Mouse (Mus musculus): ENCODE measurements around the gene Jagn1. TPM values are rescaled to one million over a fixed set of nuclear protein-coding genes. Genes with fewer than 3 reads are reported as not detected.
A peak's percentile ranks its signal among the peaks of the same experiment; 100 is the strongest.

Jagn1 gene
- polyA plus RNA-seq (2015; fragmentation: Nextera tagmentation; extraction: Ambion mirVana), result 104 and 111 TPM in 2 replicates

DNA sequence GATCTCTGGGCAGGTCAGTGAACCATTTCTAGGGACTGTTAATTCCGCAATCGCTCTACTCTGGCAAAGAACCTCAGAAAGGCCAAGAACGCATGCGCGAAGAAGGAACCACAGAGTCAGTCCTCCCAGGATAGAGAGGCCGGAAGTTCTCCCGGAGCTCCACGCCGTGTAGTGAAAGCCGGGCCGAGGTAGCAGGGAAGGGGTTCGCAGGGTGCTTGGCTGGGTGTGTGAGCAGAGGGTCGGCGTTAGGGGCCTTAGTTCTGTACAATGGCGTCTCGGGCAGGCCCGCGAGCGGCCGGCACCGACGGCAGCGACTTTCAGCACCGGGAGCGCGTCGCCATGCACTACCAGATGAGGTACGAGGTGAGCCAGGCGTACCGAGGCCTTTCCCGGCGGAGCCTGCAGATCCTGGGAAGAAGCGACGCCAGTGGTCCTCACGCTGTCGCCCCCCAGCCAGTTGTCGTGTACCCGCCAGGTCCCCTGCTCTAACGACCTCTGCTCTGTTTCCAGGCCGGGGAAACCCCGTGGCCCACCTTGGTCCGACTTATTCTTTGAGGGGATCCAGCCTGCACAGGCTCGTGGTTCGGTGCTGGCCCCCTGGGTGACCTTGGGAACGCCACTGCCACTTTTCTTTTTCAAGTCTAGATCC, at the start of gene Jagn1:
Gene Jagn1 (plus strand): TSS at position 128 of the 649 bp plus-strand sequence.
- peaks cover 22% of the 10 kb centered on the region for H3K36me3 ChIP-seq
- H3K4me1 ChIP-seq, result peaks cover 28% of the 10 kb centered on the region

DNA sequence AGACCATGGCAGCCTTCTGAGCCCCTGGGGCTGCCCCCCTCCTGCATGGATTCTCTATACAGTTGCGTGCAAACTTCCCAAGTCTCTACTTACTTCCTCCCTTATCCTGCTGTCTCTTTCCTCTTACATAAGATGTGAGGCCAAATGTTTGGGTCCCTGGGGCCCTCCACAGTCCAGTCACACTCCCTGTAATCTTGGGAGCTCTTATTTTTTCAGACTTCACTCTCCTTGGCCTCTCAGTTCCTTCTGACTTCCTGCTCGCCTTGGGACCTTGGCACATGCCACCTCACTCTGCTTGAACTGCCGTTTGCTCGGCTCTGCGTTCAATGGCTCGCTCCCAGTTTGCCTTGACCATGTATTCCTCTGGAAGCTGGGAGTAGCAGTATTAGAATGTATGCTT, 48.4 kb upstream of the Jagn1 start:
- H3K9ac ChIP-seq, result no peak overlapping the region
- peaks cover 32% of the 10 kb centered on the region for H3K36me3 ChIP-seq
- 88% methylated on average over 6 of the region's 6 CpGs for WGBS
- peaks cover 19% of the 10 kb centered on the region for H3K4me1 ChIP-seq
- no peaks in the 10 kb centered on the region for H3K27me3 ChIP-seq
- no peak for ATAC-seq (replicated peaks; ENCODE audit: low FRiP score)
- H3K27ac ChIP-seq, result no peak overlapping the region
- no peak overlapping the region for H3K4me3 ChIP-seq (replicated peaks)
- no peaks in the 10 kb centered on the region for H3K9me3 ChIP-seq (replicated peaks)
- H3K4me2 ChIP-seq, result no peak overlapping the region

More for the DNA sequence above, at the start of gene Jagn1:
- peak within 1 kb of the TSS; percentile 90 for H3K4me2 ChIP-seq
- peak within 1 kb of the TSS; percentile 98 for H3K4me3 ChIP-seq (replicated peaks)
- under 1% methylated on average over 45 of the region's 45 CpGs for WGBS
- ATAC-seq (replicated peaks; ENCODE audit: low FRiP score), result peak; percentile 84
- H3K27me3 ChIP-seq, result no peaks in the 10 kb centered on the region
- no peaks in the 10 kb centered on the region for H3K9me3 ChIP-seq (replicated peaks)
- peak within 1 kb of the TSS; percentile 77 for H3K27ac ChIP-seq
- peak within 1 kb of the TSS; percentile 88 for H3K9ac ChIP-seq

DNA sequence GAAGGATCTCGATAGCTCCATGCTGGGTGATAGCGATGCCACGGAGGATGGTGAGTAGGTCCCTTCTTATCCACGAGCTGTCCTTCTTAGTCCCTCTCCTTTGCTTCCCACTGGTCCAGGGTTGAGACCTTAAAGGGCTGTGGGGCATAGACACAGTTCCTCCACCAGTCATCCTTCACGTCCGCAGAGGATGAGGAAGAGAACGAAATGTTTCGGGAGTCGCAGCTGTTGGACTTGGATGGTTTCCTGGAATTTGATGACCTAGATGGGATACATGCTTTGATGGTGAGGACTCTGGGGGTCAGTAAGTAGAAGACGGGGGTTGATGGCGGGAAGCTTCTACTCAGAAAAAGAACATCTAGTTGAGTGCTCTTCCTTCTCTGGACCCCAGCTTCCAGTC, 47.6 kb upstream of the Jagn1 start:
- H3K4me3 ChIP-seq (replicated peaks), result no peak overlapping the region

DNA sequence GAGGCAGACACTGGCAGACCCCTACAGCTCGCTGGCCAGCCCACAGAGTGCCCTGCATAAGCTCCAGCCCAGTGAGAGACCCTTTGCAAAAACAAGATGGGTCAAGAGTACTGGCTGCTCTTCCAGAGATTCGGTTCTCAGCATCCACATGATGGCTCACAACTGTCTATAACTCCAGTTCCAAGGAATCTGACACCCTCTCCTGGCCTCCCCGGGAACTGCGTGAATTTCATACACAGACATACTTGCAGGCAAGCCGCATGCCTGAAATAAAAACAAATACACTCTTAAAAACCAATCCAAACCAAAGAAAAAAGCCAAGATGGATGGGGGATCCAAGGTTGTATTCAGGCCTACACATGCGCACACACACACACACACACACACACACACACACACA, 46.9 kb upstream of the Jagn1 start:
- no peak for ATAC-seq (replicated peaks; ENCODE audit: low FRiP score)
- Histone ChIP-seq H3K36me3 (peaks cover 17% of the 10 kb centered on the region), H3K27ac (no peak overlapping the region), H3K9ac (no peak overlapping the region), H3K4me3 (replicated peaks) (no peak overlapping the region), H3K9me3 (replicated peaks) (no peaks in the 10 kb centered on the region), H3K4me2 (no peak overlapping the region), H3K27me3 (no peaks in the 10 kb centered on the region), H3K4me1 (peaks cover 19% of the 10 kb centered on the region)
- 97% methylated on average over 6 of the region's 6 CpGs for WGBS

More for the DNA sequence above, 47.6 kb upstream of the Jagn1 start:
- H3K36me3 ChIP-seq, result peaks cover 24% of the 10 kb centered on the region
- H3K4me1 ChIP-seq, result peaks cover 19% of the 10 kb centered on the region
- WGBS, result 87% methylated on average over 11 of the region's 11 CpGs
- H3K27me3 ChIP-seq, result no peaks in the 10 kb centered on the region
- no peak for ATAC-seq (replicated peaks; ENCODE audit: low FRiP score)
- no peak overlapping the region for H3K27ac ChIP-seq
- no peak overlapping the region for H3K9ac ChIP-seq
- no peak overlapping the region for H3K4me2 ChIP-seq
- no peaks in the 10 kb centered on the region for H3K9me3 ChIP-seq (replicated peaks)

DNA sequence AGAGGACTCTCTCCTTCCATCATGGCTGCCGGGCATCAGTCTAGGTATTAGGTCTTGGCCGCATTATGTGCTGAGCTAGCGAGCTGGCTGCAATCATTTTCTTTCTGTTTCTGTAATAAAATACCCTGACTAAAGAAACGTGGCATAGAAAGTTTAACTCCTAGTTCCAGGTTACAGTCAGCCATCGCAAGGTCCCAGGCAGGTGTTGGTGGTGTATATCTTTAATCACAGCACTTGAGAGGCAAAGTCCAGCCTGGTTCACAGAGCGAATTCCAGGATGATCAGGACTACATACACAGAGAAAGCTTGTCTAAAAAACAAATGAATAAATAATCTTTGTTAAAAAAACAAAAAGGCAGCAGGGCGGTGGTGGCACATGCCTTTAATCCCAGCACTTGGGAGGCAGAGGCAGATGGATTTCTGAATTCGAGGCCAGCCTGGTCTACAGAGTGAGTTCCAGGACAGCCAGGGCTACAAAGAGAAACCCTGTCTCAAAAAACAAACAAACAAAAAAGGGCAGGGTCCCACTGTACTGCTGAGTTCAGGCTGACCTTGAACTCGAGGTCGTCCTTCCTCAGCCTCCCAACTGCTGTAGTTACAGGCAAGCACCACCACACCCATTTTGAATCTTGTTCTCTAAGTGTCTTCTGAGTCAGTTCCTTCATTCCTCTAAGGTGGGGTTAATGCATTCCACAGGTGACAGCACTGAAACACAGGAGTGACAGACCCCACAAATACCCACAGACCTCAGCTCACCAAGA, 45.9 kb upstream of the Jagn1 start:
- ATAC-seq (replicated peaks; ENCODE audit: low FRiP score), result no peak
- H3K4me2 ChIP-seq, result no peak overlapping the region
- H3K9ac ChIP-seq, result no peak overlapping the region
- WGBS, result 83% methylated on average over 10 of the region's 10 CpGs
- H3K36me3 ChIP-seq, result peaks cover 11% of the 10 kb centered on the region; the same call in 1 of the 2 replicates
- H3K4me3 ChIP-seq (replicated peaks), result no peak overlapping the region
- no peak overlapping the region for H3K27ac ChIP-seq
- H3K9me3 ChIP-seq (replicated peaks), result no peaks in the 10 kb centered on the region
- peaks cover 17% of the 10 kb centered on the region for H3K4me1 ChIP-seq
- no peaks in the 10 kb centered on the region for H3K27me3 ChIP-seq

DNA sequence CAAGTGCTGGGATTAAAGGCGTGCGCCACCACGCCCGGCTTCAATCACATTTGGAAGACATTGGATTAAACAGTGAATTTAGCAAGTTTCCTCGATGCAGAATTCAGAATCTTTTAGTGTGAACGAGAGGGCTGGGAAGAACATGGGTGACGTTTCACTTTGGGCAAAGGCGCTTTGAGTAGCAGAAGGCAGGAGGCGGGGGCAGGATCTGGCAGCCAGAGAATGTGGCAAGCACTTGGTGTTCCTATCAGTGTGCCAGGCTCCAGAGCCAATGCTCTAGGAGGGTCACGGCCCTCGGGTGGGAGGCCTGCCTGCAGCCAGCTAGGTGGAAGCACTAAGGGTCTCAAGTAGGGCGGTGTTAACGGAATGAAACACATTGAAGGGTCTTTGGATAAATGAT, 40.3 kb upstream of the Jagn1 start:
- WGBS, result 91% methylated on average over 13 of the region's 13 CpGs
- Histone ChIP-seq H3K36me3 (peaks cover 4% of the 10 kb centered on the region; the same call in 1 of the 2 replicates), H3K27ac (no peak overlapping the region), H3K4me2 (no peak overlapping the region), H3K9me3 (replicated peaks) (no peaks in the 10 kb centered on the region), H3K27me3 (no peaks in the 10 kb centered on the region), H3K4me3 (replicated peaks) (no peak overlapping the region), H3K4me1 (no peaks in the 10 kb centered on the region), H3K9ac (no peak overlapping the region)
- ATAC-seq (replicated peaks; ENCODE audit: low FRiP score), result no peak

DNA sequence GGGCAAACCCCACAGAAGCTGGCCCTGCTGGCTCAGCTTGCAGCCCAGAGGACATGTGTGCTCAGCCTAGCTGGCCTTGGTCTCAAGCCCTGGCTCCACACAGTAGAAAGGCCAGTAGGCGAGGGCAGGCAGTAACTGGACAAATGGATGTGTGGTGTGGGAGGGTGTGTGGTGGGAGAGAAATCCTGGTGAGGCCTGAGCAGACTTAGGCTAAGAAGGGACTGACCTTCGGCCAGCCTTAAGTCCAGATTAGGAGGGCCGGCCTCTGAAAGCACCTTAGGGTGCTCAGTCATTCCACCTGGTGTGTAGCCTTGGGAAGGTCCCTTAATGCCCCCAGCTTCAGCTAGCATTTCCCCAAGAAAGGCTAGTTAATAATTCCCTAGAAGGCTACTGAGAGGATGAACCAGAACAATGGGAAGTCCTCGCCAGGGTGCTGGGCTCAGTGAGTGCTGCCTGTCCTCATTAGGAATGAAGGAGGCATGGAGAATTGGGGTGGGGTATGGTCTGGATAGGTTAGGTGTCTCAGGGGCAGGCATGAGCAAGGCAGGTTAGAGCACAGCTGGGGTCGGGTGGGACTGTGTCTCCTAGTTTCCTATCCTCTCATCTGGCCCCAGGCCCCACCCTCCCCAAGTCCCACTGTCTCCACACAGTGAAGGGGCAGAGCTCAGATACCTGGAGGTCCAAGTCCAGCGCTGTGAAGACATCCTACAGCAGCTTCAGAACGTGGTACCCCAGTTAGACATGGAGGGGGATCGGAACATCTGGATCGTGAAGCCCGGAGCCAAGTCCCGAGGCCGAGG, 37.5 kb upstream of the Jagn1 start:
- H3K36me3 ChIP-seq, result peaks cover 9% of the 10 kb centered on the region; the same call in 1 of the 2 replicates
- H3K9ac ChIP-seq, result no peak overlapping the region
- no peak overlapping the region for H3K4me3 ChIP-seq (replicated peaks)
- no peaks in the 10 kb centered on the region for H3K27me3 ChIP-seq
- no peak overlapping the region for H3K4me2 ChIP-seq
- ATAC-seq (replicated peaks; ENCODE audit: low FRiP score), result peak; percentile 77
- H3K9me3 ChIP-seq (replicated peaks), result no peaks in the 10 kb centered on the region
- 76% methylated on average over 12 of the region's 12 CpGs for WGBS
- H3K27ac ChIP-seq, result peak overlapping the region; percentile 61; the same call in 1 of the 2 replicates
- no peaks in the 10 kb centered on the region for H3K4me1 ChIP-seq

DNA sequence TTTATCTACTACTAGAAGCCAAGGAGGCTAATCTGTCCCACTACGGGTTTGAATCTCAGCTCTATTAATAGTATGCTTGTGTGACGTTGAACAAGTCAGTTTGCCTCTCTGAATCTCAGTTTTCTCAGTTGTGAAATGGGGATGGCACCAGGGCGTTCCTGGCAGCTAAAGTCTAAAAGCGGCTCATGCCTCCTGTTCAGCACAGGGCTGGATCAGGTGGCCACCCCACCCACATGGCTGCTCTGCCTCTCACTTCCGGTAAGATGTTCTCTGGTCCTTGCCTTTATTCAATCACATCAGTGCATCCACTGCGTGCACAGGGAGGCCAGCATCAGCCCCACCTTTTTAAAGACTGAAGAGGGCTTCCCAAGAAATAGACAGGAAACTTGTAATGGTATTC, 36.9 kb upstream of the Jagn1 start:
- 0 out of 2 replicates have a peak overlapping the region, but pooled peaks have one; percentile 4 for H3K27ac ChIP-seq
- no peaks in the 10 kb centered on the region for H3K4me1 ChIP-seq
- ATAC-seq (replicated peaks; ENCODE audit: low FRiP score), result no peak
- H3K4me2 ChIP-seq, result no peak overlapping the region
- no peaks in the 10 kb centered on the region for H3K27me3 ChIP-seq
- no peak overlapping the region for H3K4me3 ChIP-seq (replicated peaks)
- H3K36me3 ChIP-seq, result peaks cover 9% of the 10 kb centered on the region; the same call in 1 of the 2 replicates
- 86% methylated on average over 6 of the region's 6 CpGs for WGBS
- no peak overlapping the region for H3K9ac ChIP-seq
- no peaks in the 10 kb centered on the region for H3K9me3 ChIP-seq (replicated peaks)

DNA sequence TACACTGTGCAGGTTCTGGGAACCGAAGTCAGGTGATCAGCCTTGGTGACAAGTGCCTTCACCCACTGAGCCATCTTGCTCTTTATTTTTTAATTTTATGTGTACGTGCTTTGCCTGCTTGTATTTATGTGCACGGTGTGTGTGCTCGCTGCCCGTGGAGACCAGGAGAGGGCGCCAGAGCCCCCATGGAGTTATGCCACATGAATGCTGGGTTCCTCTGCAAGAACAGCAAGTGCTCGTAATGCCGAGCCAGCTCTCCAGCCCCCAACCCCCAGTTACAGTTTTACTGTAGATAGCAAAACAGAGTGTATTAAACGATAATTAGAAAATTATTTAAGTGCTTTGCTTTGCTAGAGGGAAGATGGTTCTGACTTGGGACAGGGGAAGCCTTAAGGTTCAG, 35.7 kb upstream of the Jagn1 start:
- no peak for ATAC-seq (replicated peaks; ENCODE audit: low FRiP score)
- no peaks in the 10 kb centered on the region for H3K9me3 ChIP-seq (replicated peaks)
- H3K27ac ChIP-seq, result no peak overlapping the region
- no peak overlapping the region for H3K9ac ChIP-seq
- peaks cover 9% of the 10 kb centered on the region; the same call in 1 of the 2 replicates for H3K36me3 ChIP-seq
- H3K4me1 ChIP-seq, result no peaks in the 10 kb centered on the region
- WGBS, result 76% methylated on average over 9 of the region's 9 CpGs
- no peak overlapping the region for H3K4me3 ChIP-seq (replicated peaks)
- H3K27me3 ChIP-seq, result no peaks in the 10 kb centered on the region
- H3K4me2 ChIP-seq, result no peak overlapping the region

DNA sequence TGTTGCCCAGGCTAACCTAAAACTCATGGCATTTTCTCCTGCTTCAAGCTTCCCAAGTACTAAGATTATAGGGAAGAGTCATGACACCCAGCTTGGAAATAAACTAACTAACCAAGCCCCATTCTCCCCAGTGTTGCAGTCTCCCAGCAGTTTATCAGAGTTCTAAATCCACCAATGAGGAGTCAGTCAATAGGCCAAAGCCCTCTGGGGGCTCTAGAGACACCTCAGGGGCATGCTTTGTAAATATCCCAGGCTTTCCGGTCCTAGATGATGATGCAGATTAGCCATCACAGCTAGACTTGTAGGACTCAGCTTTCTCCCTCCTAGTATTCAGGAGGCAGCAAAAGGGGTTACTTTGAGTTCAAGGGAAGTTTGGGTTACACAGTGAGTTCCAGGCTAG, 32.4 kb upstream of the Jagn1 start:
- H3K27ac ChIP-seq, result no peak overlapping the region
- H3K27me3 ChIP-seq, result no peaks in the 10 kb centered on the region
- H3K4me2 ChIP-seq, result no peak overlapping the region
- WGBS, result 62% methylated on average over 1 of the region's 1 CpGs
- H3K4me1 ChIP-seq, result no peaks in the 10 kb centered on the region
- H3K9me3 ChIP-seq (replicated peaks), result no peaks in the 10 kb centered on the region
- peaks cover 14% of the 10 kb centered on the region for H3K36me3 ChIP-seq
- ATAC-seq (replicated peaks; ENCODE audit: low FRiP score), result no peak
- no peak overlapping the region for H3K9ac ChIP-seq
- H3K4me3 ChIP-seq (replicated peaks), result no peak overlapping the region

DNA sequence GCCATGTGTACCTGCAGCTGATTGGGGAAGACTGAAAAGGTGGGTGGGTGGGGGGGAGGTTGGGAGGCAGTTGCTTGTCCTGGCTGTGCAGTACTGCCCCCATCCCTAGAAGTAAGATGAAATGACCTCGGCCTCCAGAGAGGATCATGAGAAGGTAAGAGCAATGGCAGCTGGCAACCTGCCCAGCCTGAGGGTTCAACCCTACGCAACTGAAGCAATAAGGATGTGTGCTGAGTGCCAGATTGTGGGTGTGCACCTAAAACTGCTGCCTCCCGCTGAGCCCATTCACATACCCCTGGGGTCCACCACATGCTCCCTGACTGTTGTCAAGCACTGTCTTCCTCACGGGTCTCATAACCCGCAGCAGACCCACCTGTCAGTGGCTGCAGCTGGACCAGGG, 26.0 kb upstream of the Jagn1 start:
- peaks cover 15% of the 10 kb centered on the region for H3K4me1 ChIP-seq
- WGBS, result 76% methylated on average over 5 of the region's 5 CpGs
- H3K27me3 ChIP-seq, result no peaks in the 10 kb centered on the region
- peaks cover 26% of the 10 kb centered on the region for H3K36me3 ChIP-seq
- no peak for ATAC-seq (replicated peaks; ENCODE audit: low FRiP score)
- no peaks in the 10 kb centered on the region for H3K9me3 ChIP-seq (replicated peaks)
- no peak overlapping the region for H3K4me3 ChIP-seq (replicated peaks)
- H3K27ac ChIP-seq, result no peak overlapping the region
- H3K4me2 ChIP-seq, result no peak overlapping the region
- H3K9ac ChIP-seq, result no peak overlapping the region

Measured in kidney, embryonic 15.5 days (tissue).